Mouse (Mus musculus) E14TG2a.4 (cell line): Measurements from ENCODE around the gene Stc2.

Experiments used
- CTCF ChIP-seq: conservative IDR thresholded peaks from 2 replicates; pipeline ENCODE4 v1.5.1; 2014; ENCODE audit warnings: low read length
- NANOG ChIP-seq: IDR thresholded peaks from 2 replicates; pipeline ENCODE4 v1.6.1; 2014; ENCODE audit warnings: borderline replicate concordance, low read length, mixed read lengths
- POU5F1 ChIP-seq: IDR thresholded peaks from 2 replicates; pipeline ENCODE4 v1.6.1; 2014; ENCODE audit warnings: low read length, borderline replicate concordance

DNA sequence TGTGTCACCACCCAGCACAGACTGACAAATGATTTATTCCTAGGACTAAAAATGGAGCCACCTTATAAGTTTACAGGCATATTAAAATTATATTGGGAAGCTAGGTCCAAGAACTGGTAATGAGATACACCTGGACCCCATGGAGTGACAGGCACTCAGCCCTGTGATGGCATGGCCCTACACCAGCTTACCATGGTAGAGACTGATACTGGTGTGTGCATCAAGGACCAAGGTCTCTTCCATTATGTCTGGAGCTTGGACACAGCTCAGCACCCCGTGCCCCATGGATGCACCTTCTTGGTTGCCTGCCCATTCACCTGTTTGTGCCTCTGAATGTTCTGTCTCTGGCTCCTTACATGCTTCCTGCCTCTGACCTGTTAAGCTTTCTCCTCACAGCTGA, 36.9 kb upstream of the Stc2 start:
- TF ChIP-seq CTCF = no peak
- no peak for TF ChIP-seq NANOG
- no peak for TF ChIP-seq POU5F1
